ENCODE assay signal across 16 mouse cellular contexts in genomic region chr2:27373349-27373748, GRCm38 (mm10). TPM values are rescaled to one million over a fixed set of nuclear protein-coding genes. Genes with fewer than 3 reads are reported as not detected.
DNase-seq lines count a peak whose midpoint lies in the region; TF ChIP-seq lines count a peak whose summit lies in the region.
"Had no signal": no experiment of that assay in that cellular context is flagged by ENCODE, and none has a peak within 500 bp of the region (broad histone marks: within the 10 kb centered on the region; RNA-seq: fewer than 3 reads in every experiment).

No protein-coding gene starts in this region.

- 0 out of 2 replicates have a peak overlapping the region, but pooled peaks have one; percentile 5 for H3K9ac ChIP-seq in MEL (ENCODE audit: control insufficient read depth, low read depth, low read length, poor library complexity, severe bottlenecking)
- H3K9ac ChIP-seq: forebrain, embryonic 13.5 days; liver, embryonic 15.5 days; neural tube, embryonic 13.5 days had no signal

- intact Hi-C loops in heart, postnatal 14 days (cut with DNase I): loop anchor here (5.0 kb wide), 1 partner anchor 36 kb away; no protein-coding TSS in a partner anchor

- TF ChIP-seq POLR2A in MEL (IDR thresholded peaks at IDR 0.05; ENCODE audit: control insufficient read depth in 1 of 2, insufficient read depth in 1 of 2, low read depth in 1 of 2, low read length in 2 of 2, poor library complexity in 1 of 2): no peak

- H3K27me3 ChIP-seq in MEL (ENCODE audit: control insufficient read depth in 1 of 2, insufficient read depth in 2 of 2, low read length in 2 of 2): no peaks in the 10 kb centered on the region
- H3K27me3 ChIP-seq: CH12.LX; forebrain, embryonic 13.5 days; liver, embryonic 15.5 days; neural tube, embryonic 13.5 days had no signal

- no peak for TF ChIP-seq RAD21 in MEL (IDR thresholded peaks at IDR 0.05; ENCODE audit: low read depth, low read length)

- no peak for TF ChIP-seq CTCF in MEL (IDR thresholded peaks at IDR 0.05 in 2 of 3, conservative IDR thresholded peaks at IDR 0.05 in 1 of 3; ENCODE audit: control insufficient read depth in 1 of 3, insufficient read depth in 1 of 3, low read depth in 2 of 3, low read length in 3 of 3, poor library complexity in 1 of 3, severe bottlenecking in 1 of 3)

- DNase-seq in MEL (ENCODE audit: low read depth, low spot score): peak; percentile 85
- peak; percentile 46 for DNase-seq in ZHBTc4 (ENCODE audit: low read depth, low spot score)
- peak; percentile 51 for DNase-seq in heart, adult 8-10 months (ENCODE audit: low spot score)
- peak; percentile 43 to 57 for DNase-seq in heart, postnatal 14 days
- DNase-seq in layer of hippocampus, adult 9-11 months: no peak
- DNase-seq in kidney, postnatal 14 days: no peak
- DNase-seq in urinary bladder, postnatal 36 days (ENCODE audit: low spot score in 2 of 2): no peak
- DNase-seq: cerebellum, adult 11-12 months; kidney, postnatal 10 days; lung, postnatal 4 days; thymus, adult 2 months had no signal

- no peaks in the 10 kb centered on the region for H3K9me3 ChIP-seq in MEL (replicated peaks; ENCODE audit: insufficient read depth, low read length)
- H3K9me3 ChIP-seq: forebrain, embryonic 13.5 days; hindbrain, embryonic 10.5 days; liver, embryonic 15.5 days; neural tube, embryonic 13.5 days had no signal

- peaks cover 6 to 7% of the 10 kb centered on the region in 2 experiments for H3K4me1 ChIP-seq in MEL (ENCODE audit: control insufficient read depth in 1 of 2, insufficient read depth in 2 of 2, low read length in 2 of 2)

- peaks cover 0 to 3% of the 10 kb centered on the region in 2 experiments; a peak in 1 of 4 replicates for H3K36me3 ChIP-seq in MEL (ENCODE audit: control insufficient read depth in 1 of 2, insufficient read depth in 2 of 2, low read length in 2 of 2)
- H3K36me3 ChIP-seq: hindbrain, embryonic 10.5 days; liver, embryonic 15.5 days; neural tube, embryonic 13.5 days had no signal

- H3K4me3 ChIP-seq in MEL (ENCODE audit: control insufficient read depth in 1 of 2, insufficient read depth in 1 of 2, low read depth in 2 of 2, low read length in 2 of 2): peak overlapping the region in 1 of 2 experiments; percentile 44; a peak in 2 of 4 replicates
- H3K4me3 ChIP-seq: forebrain, embryonic 13.5 days; hindbrain, embryonic 10.5 days; liver, embryonic 15.5 days; neural tube, embryonic 13.5 days had no signal

- no peaks in the 10 kb centered on the region for H3K79me2 ChIP-seq in MEL (ENCODE audit: control insufficient read depth, insufficient read depth, low read length, poor library complexity)

- H3K27ac ChIP-seq in MEL (ENCODE audit: control insufficient read depth, low read depth, low read length): no peak overlapping the region
- H3K27ac ChIP-seq: forebrain, embryonic 13.5 days; hindbrain, embryonic 10.5 days; liver, embryonic 15.5 days had no signal

- TF ChIP-seq EP300 in MEL (IDR thresholded peaks at IDR 0.05; ENCODE audit: low read depth in 1 of 2, low read length in 2 of 2): peak; percentile 46 to 64

TF ChIP-seq in MEL, 35 proteins besides CTCF, POLR2A, EP300 and RAD21:
- peak; percentile 54 for TF ChIP-seq MAX (IDR thresholded peaks at IDR 0.05; ENCODE audit: low read length)
- no peak for TF ChIP-seq E2F4 (IDR thresholded peaks at IDR 0.05; ENCODE audit: borderline replicate concordance, low read depth, low read length)
- TF ChIP-seq USF1 (IDR thresholded peaks at IDR 0.05; ENCODE audit: low read depth, low read length): 0 out of 2 replicates have a peak, but pooled peaks have one; percentile 12
- peak; percentile 69 for TF ChIP-seq MXI1 (IDR thresholded peaks at IDR 0.05; ENCODE audit: low read depth, low read length)
- TF ChIP-seq TCF12 (IDR thresholded peaks at IDR 0.05; ENCODE audit: low read depth, low read length): peak; percentile 46; the same call in 1 of the 2 replicates
- TF ChIP-seq JUND (IDR thresholded peaks at IDR 0.05; ENCODE audit: low read depth, low read length): no peak
- no peak for TF ChIP-seq CHD2 (IDR thresholded peaks at IDR 0.05; ENCODE audit: low read length)
- peak; percentile 38; the same call in 1 of the 2 replicates for TF ChIP-seq ETS1 (IDR thresholded peaks at IDR 0.05; ENCODE audit: low read depth, low read length)
- no peak; the same call in 1 of the 2 replicates for TF ChIP-seq SMC3 (IDR thresholded peaks at IDR 0.05; ENCODE audit: low read depth, low read length)
- no peak for TF ChIP-seq GABPA (IDR thresholded peaks at IDR 0.05; ENCODE audit: low read depth, low read length)
- TF ChIP-seq ZMIZ1 (IDR thresholded peaks at IDR 0.05; ENCODE audit: low read depth, low read length): no peak
- 0 out of 2 replicates have a peak, but pooled peaks have one; percentile 32 for TF ChIP-seq TBP (IDR thresholded peaks at IDR 0.05; ENCODE audit: low read depth, low read length)
- no peak for TF ChIP-seq POLR2AphosphoS5 (IDR thresholded peaks at IDR 0.05; ENCODE audit: borderline replicate concordance, low read depth, low read length)
- TF ChIP-seq MAFK (IDR thresholded peaks at IDR 0.05; ENCODE audit: borderline replicate concordance, low read depth, low read length): peak; percentile 90
- no peak for TF ChIP-seq NRF1 (IDR thresholded peaks at IDR 0.05; ENCODE audit: insufficient read depth, low read depth, low read length, poor library complexity, severe bottlenecking)
- TF ChIP-seq POLR2AphosphoS2 (IDR thresholded peaks at IDR 0.05; ENCODE audit: low read length): no peak
- TF ChIP-seq MEF2A (IDR thresholded peaks at IDR 0.05; ENCODE audit: extremely low read depth, insufficient replicate concordance, low read depth, low read length, poor library complexity, severe bottlenecking): no peak
- no peak for TF ChIP-seq ZKSCAN1 (IDR thresholded peaks at IDR 0.05; ENCODE audit: low read depth, low read length)
- TF ChIP-seq ZNF384 (IDR thresholded peaks at IDR 0.05; ENCODE audit: low read depth, low read length): no peak
- TF ChIP-seq TAL1 (IDR thresholded peaks at IDR 0.05; ENCODE audit: low read length): no peak
- no peak for TF ChIP-seq KAT2A (conservative IDR thresholded peaks at IDR 0.05; ENCODE audit: low read depth, low read length)
- peak; percentile 73 for TF ChIP-seq MAZ (IDR thresholded peaks at IDR 0.05; ENCODE audit: low read depth, low read length)
- TF ChIP-seq BHLHE40 (IDR thresholded peaks at IDR 0.05; ENCODE audit: borderline replicate concordance, low read depth, low read length): 0 out of 2 replicates have a peak, but pooled peaks have one; percentile 7
- no peak for TF ChIP-seq ELF1 (IDR thresholded peaks at IDR 0.05; ENCODE audit: low read depth, low read length)
- no peak for TF ChIP-seq UBTF (IDR thresholded peaks at IDR 0.05; ENCODE audit: borderline replicate concordance, insufficient read depth, low read depth, low read length)
- peak; percentile 58 for TF ChIP-seq GATA1 (IDR thresholded peaks at IDR 0.05; ENCODE audit: low read depth, low read length)
- TF ChIP-seq ZC3H11A (IDR thresholded peaks at IDR 0.05; ENCODE audit: low read depth, low read length): no peak
- TF ChIP-seq HCFC1 (IDR thresholded peaks at IDR 0.05; ENCODE audit: low read depth, low read length): 0 out of 2 replicates have a peak, but pooled peaks have one; percentile 33
- TF ChIP-seq MYB (IDR thresholded peaks at IDR 0.05; ENCODE audit: low read depth, low read length): no peak
- no peak for TF ChIP-seq NELFE (IDR thresholded peaks at IDR 0.05; ENCODE audit: low read depth, low read length)
- TF ChIP-seq RCOR1 (IDR thresholded peaks at IDR 0.05; ENCODE audit: low read depth, low read length): peak; percentile 61
- TF ChIP-seq USF2 (IDR thresholded peaks at IDR 0.05; ENCODE audit: borderline replicate concordance in 1 of 2, insufficient read depth in 1 of 2, low read depth in 1 of 2, low read length in 2 of 2): no peak
- TF ChIP-seq MYC (IDR thresholded peaks at IDR 0.05; ENCODE audit: low read depth, low read length): peak; percentile 59; the same call in 1 of the 2 replicates
- TF ChIP-seq CHD1 (IDR thresholded peaks at IDR 0.05; ENCODE audit: low read depth, low read length): no peak
- TF ChIP-seq SIN3A (IDR thresholded peaks at IDR 0.05; ENCODE audit: low read length): peak; percentile 74

RNA-seq across cellular contexts. Expression of gene Vav2, which starts 53.5 kb away (rescaled TPM):
- 7.4 and 8.8 TPM in 2 replicates for total RNA-seq in MEL (2012; rRNA removed)
- 10 to 100 TPM in 1 of 2 experiments, not detected in 1; 15.9 TPM for polyA plus RNA-seq in MEL (2012; ENCODE audit: insufficient read depth in 1 of 2, insufficient read length in 2 of 2, low read depth in 1 of 2, low replicate concordance in 2 of 2, missing spikeins in 1 of 2)
- total RNA-seq in heart, adult 8-10 months (2022): 10 to 100 TPM in 3 of 4 experiments, 1 to 10 TPM in 1; 8.2 to 13.1 (median 12.1) TPM
- total RNA-seq in heart, postnatal 14 days (2021): 10 to 100 TPM; 14.4 to 15.0 TPM

Comparison
In these comparisons a context has a peak if more than half of its experiments do, and no peak if none do; other contexts are left out.
1. DNase-seq: peak in MEL (single experiment), ZHBTc4 (single experiment), heart, adult 8-10 months (single experiment) and heart, postnatal 14 days (2 of 2); none in layer of hippocampus, adult 9-11 months (single experiment), kidney, postnatal 14 days (single experiment) and urinary bladder, postnatal 36 days (0 of 2).